Mouse (Mus musculus) midbrain, embryonic 12.5 days (tissue): ENCODE results near the gene Mlxip. TPM values are rescaled to one million over a fixed set of nuclear protein-coding genes. Genes with fewer than 3 reads are reported as not detected.

ENCODE experiments used
- ATAC-seq: fragments of 200-750 bp; cut with Nextera tagmentation; 2 replicates; pipeline ENCODE4 v1.8.0; 2017; ENCODE audit warnings: low read depth, moderate TSS enrichment, moderate library complexity; ENCODE audit not compliant: low FRiP score
- H3K27ac ChIP-seq: fragments of 300-500 bp; sonication (generic); replicated peaks from 2 replicates; pipeline ENCODE4 v1.5.1; 2016; ENCODE audit warnings: mild to moderate bottlenecking
- H3K27me3 ChIP-seq: fragments of 300-500 bp; sonication (generic); 2 replicates; pipeline ENCODE4 v1.6.1; 2016; ENCODE audit warnings: mild to moderate bottlenecking
- H3K36me3 ChIP-seq: fragments of 300-500 bp; sonication (generic); 2 replicates; pipeline ENCODE4 v1.6.1; 2016
- H3K4me1 ChIP-seq: fragments of 300-500 bp; sonication (generic); 2 replicates; pipeline ENCODE4 v1.6.1; 2016
- H3K4me2 ChIP-seq: fragments of 300-500 bp; sonication (generic); replicated peaks from 2 replicates; pipeline ENCODE4 v1.6.1; 2016; ENCODE audit warnings: mild to moderate bottlenecking, moderate library complexity
- H3K4me3 ChIP-seq: fragments of 300-500 bp; sonication (generic); 2 replicates; pipeline ENCODE4 v1.5.1; 2016; ENCODE audit warnings: mild to moderate bottlenecking
- H3K9ac ChIP-seq: fragments of 300-500 bp; sonication (generic); replicated peaks from 2 replicates; pipeline ENCODE4 v1.6.1; 2016; ENCODE audit warnings: mild to moderate bottlenecking, moderate library complexity
- H3K9me3 ChIP-seq: fragments of 300-500 bp; sonication (generic); 2 replicates; pipeline ENCODE4 v1.6.1; 2016; ENCODE audit warnings: mild to moderate bottlenecking
- WGBS: fragments of 180-500 bp; shearing (Covaris S2); methylation state at CpG from one replicate; pipeline ENCODE4 v1.1.7; 2016; 5-methylcytosine and 5-hydroxymethylcytosine counted together
- polyA plus RNA-seq: library from polyadenylated mRNA; unstranded; fragments of >200 nt; fragmentation: Nextera tagmentation; extraction: Ambion mirVana; gene quantifications from 2 replicates; pipeline ENCODE4 v1.2.1, GENCODE M21; 2016

Gene Mlxip
- polyA plus RNA-seq, 1 experiment from 2014 or later = 16.8 TPM

- no peak overlapping the region for H3K4me3 ChIP-seq
- H3K27ac ChIP-seq = no peak overlapping the region
- peaks cover 9% of the 10 kb centered on the region for H3K36me3 ChIP-seq
- no peaks in the 10 kb centered on the region for H3K9me3 ChIP-seq
- H3K4me2 ChIP-seq = no peak overlapping the region
- no peak for ATAC-seq
- H3K9ac ChIP-seq = no peak overlapping the region
- 0 out of 2 replicates have a peak, but pooled peaks cover 3% of the 10 kb centered on the region for H3K27me3 ChIP-seq
- peaks cover 17% of the 10 kb centered on the region for H3K4me1 ChIP-seq
- 92% methylated on average over 2 of the region's 2 CpGs for WGBS
Measured at GRCm38 (mm10) chr5:123413866-123414363, 19.3 kb downstream of the Mlxip start.

GRCm38 (mm10) chr5:123416149-123416548 lies 21.6 kb downstream of the Mlxip start:
- 0 out of 2 replicates have a peak, but pooled peaks cover 3% of the 10 kb centered on the region for H3K27me3 ChIP-seq
- H3K27ac ChIP-seq = no peak overlapping the region
- no peak overlapping the region for H3K4me3 ChIP-seq
- no peaks in the 10 kb centered on the region for H3K9me3 ChIP-seq
- H3K4me2 ChIP-seq = no peak overlapping the region
- H3K36me3 ChIP-seq = no peaks in the 10 kb centered on the region
- no peak for ATAC-seq
- peaks cover 22% of the 10 kb centered on the region for H3K4me1 ChIP-seq
- WGBS = 88% methylated on average over 3 of the region's 3 CpGs
- H3K9ac ChIP-seq = no peak overlapping the region

- 0 out of 2 replicates have a peak, but pooled peaks cover 3% of the 10 kb centered on the region for H3K27me3 ChIP-seq
- no peak overlapping the region for H3K27ac ChIP-seq
- 74% methylated on average over 8 of the region's 8 CpGs for WGBS
- H3K36me3 ChIP-seq = no peaks in the 10 kb centered on the region
- peaks cover 22% of the 10 kb centered on the region for H3K4me1 ChIP-seq
- no peak for ATAC-seq
- no peak overlapping the region for H3K9ac ChIP-seq
- H3K9me3 ChIP-seq = no peaks in the 10 kb centered on the region
- no peak overlapping the region for H3K4me2 ChIP-seq
- H3K4me3 ChIP-seq = no peak overlapping the region
Measured at GRCm38 (mm10) chr5:123416566-123417518, 22.2 kb downstream of the Mlxip start.

- no peak overlapping the region for H3K4me2 ChIP-seq
- 75% methylated on average over 2 of the region's 2 CpGs for WGBS
Measured at GRCm38 (mm10) chr5:123423885-123424284, 29.3 kb downstream of the Mlxip start.

GRCm38 (mm10) chr5:123427556-123427955 lies 33.0 kb downstream of the Mlxip start:
- Histone ChIP-seq H3K36me3 (0 out of 2 replicates have a peak, but pooled peaks cover 5% of the 10 kb centered on the region), H3K4me3 (no peak overlapping the region), H3K27me3 (no peaks in the 10 kb centered on the region), H3K9me3 (peaks cover 7% of the 10 kb centered on the region; the same call in 1 of the 2 replicates), H3K4me1 (0 out of 2 replicates have a peak, but pooled peaks cover 3% of the 10 kb centered on the region), H3K27ac (no peak overlapping the region), H3K4me2 (no peak overlapping the region), H3K9ac (no peak overlapping the region)
- no peak for ATAC-seq
- WGBS = 96% methylated on average over 1 of the region's 1 CpGs

More at GRCm38 (mm10) chr5:123423885-123424284, 29.3 kb downstream of the Mlxip start:
- 0 out of 2 replicates have a peak, but pooled peaks cover 5% of the 10 kb centered on the region for H3K36me3 ChIP-seq
- no peak overlapping the region for H3K4me3 ChIP-seq
- H3K27me3 ChIP-seq = no peaks in the 10 kb centered on the region
- peaks cover 5% of the 10 kb centered on the region; the same call in 1 of the 2 replicates for H3K4me1 ChIP-seq
- H3K27ac ChIP-seq = no peak overlapping the region
- H3K9me3 ChIP-seq = peaks cover 7% of the 10 kb centered on the region; the same call in 1 of the 2 replicates
- H3K9ac ChIP-seq = no peak overlapping the region
- no peak for ATAC-seq

GRCm38 (mm10) chr5:123431524-123432304 lies 37.1 kb downstream of the Mlxip start:
- Histone ChIP-seq H3K4me3 (no peak overlapping the region), H3K36me3 (0 out of 2 replicates have a peak, but pooled peaks cover 1% of the 10 kb centered on the region), H3K9ac (no peak overlapping the region), H3K4me1 (0 out of 2 replicates have a peak, but pooled peaks cover 7% of the 10 kb centered on the region), H3K9me3 (0 out of 2 replicates have a peak, but pooled peaks cover 3% of the 10 kb centered on the region), H3K27me3 (no peaks in the 10 kb centered on the region), H3K27ac (peak overlapping the region; percentile 42; the same call in 1 of the 2 replicates), H3K4me2 (no peak overlapping the region)
- no peak for ATAC-seq
- WGBS = 81% methylated on average over 13 of the region's 13 CpGs

- H3K4me1 ChIP-seq = 0 out of 2 replicates have a peak, but pooled peaks cover 8% of the 10 kb centered on the region
- WGBS = 74% methylated on average over 3 of the region's 3 CpGs
- no peak overlapping the region for H3K4me2 ChIP-seq
- no peak for ATAC-seq
- no peak overlapping the region for H3K4me3 ChIP-seq
- no peaks in the 10 kb centered on the region for H3K36me3 ChIP-seq
- H3K27ac ChIP-seq = no peak overlapping the region
- no peaks in the 10 kb centered on the region for H3K27me3 ChIP-seq
- H3K9ac ChIP-seq = no peak overlapping the region
- H3K9me3 ChIP-seq = no peaks in the 10 kb centered on the region
Measured at GRCm38 (mm10) chr5:123432305-123432874, 37.8 kb downstream of the Mlxip start.

GRCm38 (mm10) chr5:123436071-123436779 lies 41.6 kb downstream of the Mlxip start:
- H3K4me3 ChIP-seq = no peak overlapping the region
- no peak overlapping the region for H3K9ac ChIP-seq
- no peak for ATAC-seq
- no peaks in the 10 kb centered on the region for H3K36me3 ChIP-seq
- 64% methylated on average over 8 of the region's 8 CpGs for WGBS
- H3K4me1 ChIP-seq = 0 out of 2 replicates have a peak, but pooled peaks cover 8% of the 10 kb centered on the region
- no peaks in the 10 kb centered on the region for H3K27me3 ChIP-seq
- no peaks in the 10 kb centered on the region for H3K9me3 ChIP-seq
- no peak overlapping the region for H3K27ac ChIP-seq
- H3K4me2 ChIP-seq = no peak overlapping the region

- no peak for ATAC-seq
- Histone ChIP-seq H3K27ac (no peak overlapping the region), H3K27me3 (no peaks in the 10 kb centered on the region), H3K36me3 (no peaks in the 10 kb centered on the region), H3K9ac (no peak overlapping the region), H3K4me1 (0 out of 2 replicates have a peak, but pooled peaks cover 8% of the 10 kb centered on the region), H3K4me3 (no peak overlapping the region), H3K9me3 (no peaks in the 10 kb centered on the region), H3K4me2 (no peak overlapping the region)
- WGBS = 42% methylated on average over 4 of the region's 4 CpGs
Measured at GRCm38 (mm10) chr5:123436780-123437175, 42.2 kb downstream of the Mlxip start.

- 88% methylated on average over 3 of the region's 3 CpGs for WGBS
- no peak overlapping the region for H3K4me2 ChIP-seq
- H3K9me3 ChIP-seq = no peaks in the 10 kb centered on the region
- no peak overlapping the region for H3K9ac ChIP-seq
- H3K27ac ChIP-seq = no peak overlapping the region
- H3K36me3 ChIP-seq = peaks cover 12% of the 10 kb centered on the region
- no peak for ATAC-seq
- 0 out of 2 replicates have a peak, but pooled peaks cover 4% of the 10 kb centered on the region for H3K4me1 ChIP-seq
- H3K4me3 ChIP-seq = no peak overlapping the region
- no peaks in the 10 kb centered on the region for H3K27me3 ChIP-seq
Measured at GRCm38 (mm10) chr5:123438381-123438780, 43.8 kb downstream of the Mlxip start.

GRCm38 (mm10) chr5:123439312-123439711 lies 44.7 kb downstream of the Mlxip start:
- no peak for ATAC-seq

More at GRCm38 (mm10) chr5:123439312-123439711, 44.7 kb downstream of the Mlxip start:
- Histone ChIP-seq H3K9ac (no peak overlapping the region), H3K36me3 (peaks cover 13% of the 10 kb centered on the region), H3K9me3 (no peaks in the 10 kb centered on the region), H3K4me3 (no peak overlapping the region), H3K4me1 (0 out of 2 replicates have a peak, but pooled peaks cover 4% of the 10 kb centered on the region), H3K4me2 (no peak overlapping the region), H3K27ac (no peak overlapping the region), H3K27me3 (no peaks in the 10 kb centered on the region)
- 96% methylated on average over 1 of the region's 1 CpGs for WGBS
